Mouse (Mus musculus) activated CD4-positive, CD25-positive, alpha-beta regulatory T cell, adult 4 months (primary cell): ENCODE data around the gene Zranb3. TPM values are rescaled to one million over a fixed set of nuclear protein-coding genes. Genes with fewer than 3 reads are reported as not detected.

Experiments used
- ATAC-seq: one replicate; pipeline ENCODE4 v1.8.0; 2017
- polyA plus RNA-seq, 2 experiments: library from polyadenylated mRNA; unstranded; fragments of 100-300 nt; shearing (Covaris generic); gene quantifications; one replicate each; pipeline ENCODE4 v1.2.1; 2017

The Zranb3 gene
- polyA plus RNA-seq, 2 experiments from 2014 or later = 1.5 to 1.8 TPM

GRCm38 (mm10) chr1:127989387-127989786 lies 113.5 kb downstream of the Zranb3 start:
- no peak for ATAC-seq

- ATAC-seq = no peak
Measured at GRCm38 (mm10) chr1:127988246-127988645, 114.6 kb downstream of the Zranb3 start.

GRCm38 (mm10) chr1:127985391-127985790 lies 117.5 kb downstream of the Zranb3 start:
- ATAC-seq = no peak

- ATAC-seq = no peak
Measured at GRCm38 (mm10) chr1:127983274-127983993, 119.4 kb downstream of the Zranb3 start.

- no peak for ATAC-seq
Measured at GRCm38 (mm10) chr1:127982268-127982667, 120.6 kb downstream of the Zranb3 start.

- no peak for ATAC-seq
Measured at GRCm38 (mm10) chr1:127980911-127981559, 121.8 kb downstream of the Zranb3 start.

- ATAC-seq = peak; percentile 53
Measured at GRCm38 (mm10) chr1:127978125-127978524, 124.7 kb downstream of the Zranb3 start.

GRCm38 (mm10) chr1:127976106-127976505 lies 126.7 kb downstream of the Zranb3 start:
- no peak for ATAC-seq

- peak; percentile 54 for ATAC-seq
Measured at GRCm38 (mm10) chr1:127975676-127976075, 127.2 kb downstream of the Zranb3 start.

GRCm38 (mm10) chr1:127974082-127974481 lies 128.8 kb downstream of the Zranb3 start:
- no peak for ATAC-seq

GRCm38 (mm10) chr1:127970870-127971269 lies 132.0 kb downstream of the Zranb3 start:
- ATAC-seq = no peak

- no peak for ATAC-seq
Measured at GRCm38 (mm10) chr1:127963326-127963725, 139.5 kb downstream of the Zranb3 start.

- ATAC-seq = no peak
Measured at GRCm38 (mm10) chr1:127961140-127961539, 141.7 kb downstream of the Zranb3 start.

GRCm38 (mm10) chr1:127959312-127959718 lies 143.5 kb downstream of the Zranb3 start:
- no peak for ATAC-seq

GRCm38 (mm10) chr1:127958801-127959200 lies 144.0 kb downstream of the Zranb3 start:
- no peak for ATAC-seq

- ATAC-seq = no peak
Measured at GRCm38 (mm10) chr1:127956524-127956923, 146.3 kb downstream of the Zranb3 start.

GRCm38 (mm10) chr1:127954800-127955199 lies 148.0 kb downstream of the Zranb3 start:
- ATAC-seq = no peak

GRCm38 (mm10) chr1:127954198-127954597 lies 148.6 kb downstream of the Zranb3 start:
- peak; percentile 85 for ATAC-seq

- no peak for ATAC-seq
Measured at GRCm38 (mm10) chr1:127952276-127952675, 150.6 kb downstream of the Zranb3 start.

- ATAC-seq = no peak
Measured at GRCm38 (mm10) chr1:127948748-127949147, 154.1 kb downstream of the Zranb3 start.

GRCm38 (mm10) chr1:127946615-127947249 lies 156.1 kb downstream of the Zranb3 start:
- no peak for ATAC-seq

GRCm38 (mm10) chr1:127945696-127946575 lies 156.9 kb downstream of the Zranb3 start:
- ATAC-seq = no peak

GRCm38 (mm10) chr1:127943516-127943915 lies 159.3 kb downstream of the Zranb3 start:
- ATAC-seq = no peak
